Mouse (Mus musculus): ENCODE measurements around the gene Ascl2. TPM values are rescaled to one million over a fixed set of nuclear protein-coding genes. Genes with fewer than 3 reads are reported as not detected.

The Ascl2 gene
- polyA plus RNA-seq (2016; fragmentation: Nextera tagmentation; extraction: Ambion mirVana): 0.25 and 0.52 TPM in 2 replicates

- no peaks in the 10 kb centered on the region for H3K9me3 ChIP-seq
- peaks cover 86% of the 10 kb centered on the region for H3K27me3 ChIP-seq (replicated peaks; ENCODE audit: low read depth, poor library complexity, severe bottlenecking)
- H3K4me1 ChIP-seq: peaks cover 26% of the 10 kb centered on the region
- DNase-seq (ENCODE audit: low spot score): peak; percentile 69
- no peaks in the 10 kb centered on the region for H3K36me3 ChIP-seq (replicated peaks)
- no peak within 1 kb of the TSS for H3K27ac ChIP-seq (replicated peaks)
- peak within 1 kb of the TSS; percentile 58 for H3K4me3 ChIP-seq
- 2% methylated on average over 51 of the region's 51 CpGs for WGBS
Measured at GRCm38 (mm10) chr7:142968809-142969511, at the start of gene Ascl2. Gene Ascl2 (minus strand): TSS chr7:142969264.

DNA sequence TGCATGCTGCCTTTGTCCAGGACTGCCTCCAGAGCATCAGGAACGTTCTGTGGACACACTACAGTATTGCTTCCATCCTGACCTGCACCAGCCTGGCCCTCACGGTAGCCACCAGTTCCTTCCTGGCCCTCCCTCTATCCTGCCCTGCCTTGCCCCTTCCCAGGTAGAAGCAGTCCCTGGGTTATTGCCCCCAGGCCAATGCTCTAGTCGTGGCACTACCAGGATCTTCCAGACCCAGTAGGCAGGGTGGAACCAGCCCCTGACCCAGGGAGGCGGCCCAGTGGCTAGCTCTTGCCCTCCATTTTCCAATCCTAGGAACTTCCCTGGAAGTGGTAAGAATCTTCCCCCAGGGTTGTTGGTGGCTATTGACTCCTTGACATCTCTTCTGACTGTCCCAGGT is 48.1 kb upstream of the Ascl2 start:
- Histone ChIP-seq H3K4me1 (peaks cover 17% of the 10 kb centered on the region), H3K9me3 (no peaks in the 10 kb centered on the region), H3K4me3 (no peak overlapping the region), H3K27me3 (replicated peaks; ENCODE audit: low read depth, poor library complexity, severe bottlenecking) (no peaks in the 10 kb centered on the region), H3K27ac (replicated peaks) (no peak overlapping the region), H3K36me3 (replicated peaks) (no peaks in the 10 kb centered on the region)
- WGBS: 74% methylated on average over 4 of the region's 4 CpGs
- DNase-seq (ENCODE audit: low spot score): no peak

DNA sequence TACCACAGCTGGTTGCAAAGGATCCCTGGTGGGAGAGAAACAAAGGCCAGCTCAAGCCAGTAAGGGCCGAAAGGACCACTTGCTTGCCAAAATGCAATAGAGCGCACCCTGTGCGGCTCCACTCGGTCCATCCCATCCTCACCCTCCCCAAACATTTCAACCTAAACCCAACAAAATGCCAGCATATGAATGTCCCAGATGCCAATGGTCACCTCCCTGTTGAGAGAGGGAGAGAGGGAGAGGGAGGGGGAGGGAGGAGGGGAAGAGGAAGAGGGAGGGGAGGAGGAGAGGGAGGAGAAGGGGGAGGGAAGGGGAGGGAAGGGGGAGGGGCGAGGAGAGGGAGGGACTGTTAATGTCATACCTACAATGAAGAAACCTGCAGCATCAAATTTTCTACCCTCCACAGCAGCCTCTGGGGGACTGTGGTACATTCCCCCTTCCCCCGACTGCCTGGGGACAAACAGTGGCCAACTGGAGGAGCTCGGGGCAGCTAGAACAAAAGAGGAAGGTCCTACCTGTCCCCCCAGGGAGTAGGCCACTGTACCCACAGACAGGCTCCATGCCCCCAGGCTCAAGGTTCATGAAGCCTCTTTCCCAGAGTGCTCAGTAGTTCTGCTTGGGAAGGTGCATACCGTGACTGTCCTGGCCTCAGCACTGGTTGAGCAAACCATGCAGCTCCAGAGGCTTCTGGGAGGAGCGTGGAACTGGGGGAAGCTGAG is 47.5 kb upstream of the Ascl2 start:
- Histone ChIP-seq H3K27ac (replicated peaks) (no peak overlapping the region), H3K27me3 (replicated peaks; ENCODE audit: low read depth, poor library complexity, severe bottlenecking) (no peaks in the 10 kb centered on the region), H3K4me3 (no peak overlapping the region), H3K9me3 (no peaks in the 10 kb centered on the region), H3K36me3 (replicated peaks) (no peaks in the 10 kb centered on the region), H3K4me1 (peaks cover 17% of the 10 kb centered on the region)
- 47% methylated on average over 9 of the region's 9 CpGs for WGBS
- DNase-seq (ENCODE audit: low spot score): no peak

DNA sequence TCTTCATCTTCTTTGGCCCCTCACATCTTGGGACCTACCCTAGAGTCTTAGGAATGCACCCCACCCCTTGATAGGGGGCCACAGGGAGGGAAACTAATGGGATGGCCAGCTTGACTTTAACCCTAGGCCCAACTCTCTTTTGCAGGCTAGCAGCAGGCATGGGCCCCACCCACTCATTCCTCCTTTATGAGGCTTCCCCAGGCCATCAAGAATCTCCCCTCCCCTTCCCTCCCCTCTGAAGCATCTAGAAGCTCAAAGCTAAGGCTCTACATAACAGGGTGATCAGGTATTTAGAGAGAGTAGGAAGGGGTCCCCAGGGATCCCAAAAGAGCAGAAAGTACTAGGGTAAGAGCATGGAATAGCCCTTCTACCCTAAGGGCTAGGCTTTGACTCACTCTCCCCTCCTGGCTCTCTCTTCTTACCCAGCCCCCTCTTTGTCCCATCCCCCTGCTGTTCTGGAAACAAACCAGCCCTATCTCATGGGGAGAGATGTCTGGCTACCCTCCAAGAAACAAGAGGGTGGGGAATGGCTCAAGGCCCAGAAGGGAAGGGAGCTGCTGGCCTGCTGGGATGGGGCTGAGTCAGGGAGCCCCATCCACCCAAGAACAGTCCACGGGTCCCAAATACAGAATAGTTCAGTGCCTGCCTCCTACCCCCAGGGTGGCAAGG is 46.8 kb upstream of the Ascl2 start:
- 11% methylated on average over 1 of the region's 1 CpGs for WGBS
- H3K9me3 ChIP-seq: no peaks in the 10 kb centered on the region
- no peaks in the 10 kb centered on the region for H3K36me3 ChIP-seq (replicated peaks)
- H3K27me3 ChIP-seq (replicated peaks; ENCODE audit: low read depth, poor library complexity, severe bottlenecking): no peaks in the 10 kb centered on the region
- DNase-seq (ENCODE audit: low spot score): no peak
- H3K27ac ChIP-seq (replicated peaks): no peak overlapping the region
- H3K4me1 ChIP-seq: peaks cover 17% of the 10 kb centered on the region
- no peak overlapping the region for H3K4me3 ChIP-seq

DNA sequence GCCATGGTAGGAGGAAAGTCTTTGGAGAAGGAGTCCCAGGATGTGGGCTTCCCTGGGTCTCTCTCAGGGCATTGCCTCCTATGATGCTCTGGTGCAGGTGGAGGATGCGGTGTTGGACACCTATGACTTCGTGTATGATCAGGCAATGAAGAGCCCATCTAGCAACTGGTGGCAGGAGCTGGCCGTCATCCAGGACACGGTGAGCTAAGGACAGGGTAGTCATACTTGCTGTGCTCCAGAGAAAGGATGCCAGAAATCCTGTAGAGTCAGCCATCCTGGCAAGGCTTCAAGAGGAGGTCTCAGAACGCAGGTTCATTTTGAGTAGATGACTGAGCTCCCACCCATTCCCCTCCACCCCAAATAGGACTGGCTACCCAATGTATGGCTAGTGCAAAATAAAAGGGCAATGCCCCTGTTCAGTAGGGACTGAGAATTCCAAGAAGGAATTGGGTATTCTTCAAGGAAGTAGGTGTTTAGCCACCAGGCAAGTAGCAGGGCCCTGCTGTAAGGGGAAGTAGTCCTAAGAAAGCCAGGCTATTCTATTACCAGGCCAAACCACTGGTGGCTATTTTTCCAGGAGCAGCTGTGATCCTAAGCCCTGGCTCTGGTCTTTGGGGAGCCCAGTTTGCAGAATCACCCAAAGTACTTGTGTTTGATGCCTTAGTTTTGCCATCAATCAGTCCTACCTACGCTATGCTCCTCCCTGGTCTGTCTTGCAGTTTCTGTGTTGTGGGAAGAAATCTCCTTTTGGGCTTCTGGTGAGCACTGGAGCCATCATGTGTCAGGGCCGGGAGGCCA is 46.0 kb upstream of the Ascl2 start:
- Histone ChIP-seq H3K27ac (replicated peaks) (no peak overlapping the region), H3K4me1 (peaks cover 12% of the 10 kb centered on the region; the same call in 1 of the 2 replicates), H3K36me3 (replicated peaks) (no peaks in the 10 kb centered on the region), H3K27me3 (replicated peaks; ENCODE audit: low read depth, poor library complexity, severe bottlenecking) (no peaks in the 10 kb centered on the region), H3K9me3 (no peaks in the 10 kb centered on the region), H3K4me3 (no peak overlapping the region)
- no peak for DNase-seq (ENCODE audit: low spot score)
- WGBS: 84% methylated on average over 7 of the region's 7 CpGs

DNA sequence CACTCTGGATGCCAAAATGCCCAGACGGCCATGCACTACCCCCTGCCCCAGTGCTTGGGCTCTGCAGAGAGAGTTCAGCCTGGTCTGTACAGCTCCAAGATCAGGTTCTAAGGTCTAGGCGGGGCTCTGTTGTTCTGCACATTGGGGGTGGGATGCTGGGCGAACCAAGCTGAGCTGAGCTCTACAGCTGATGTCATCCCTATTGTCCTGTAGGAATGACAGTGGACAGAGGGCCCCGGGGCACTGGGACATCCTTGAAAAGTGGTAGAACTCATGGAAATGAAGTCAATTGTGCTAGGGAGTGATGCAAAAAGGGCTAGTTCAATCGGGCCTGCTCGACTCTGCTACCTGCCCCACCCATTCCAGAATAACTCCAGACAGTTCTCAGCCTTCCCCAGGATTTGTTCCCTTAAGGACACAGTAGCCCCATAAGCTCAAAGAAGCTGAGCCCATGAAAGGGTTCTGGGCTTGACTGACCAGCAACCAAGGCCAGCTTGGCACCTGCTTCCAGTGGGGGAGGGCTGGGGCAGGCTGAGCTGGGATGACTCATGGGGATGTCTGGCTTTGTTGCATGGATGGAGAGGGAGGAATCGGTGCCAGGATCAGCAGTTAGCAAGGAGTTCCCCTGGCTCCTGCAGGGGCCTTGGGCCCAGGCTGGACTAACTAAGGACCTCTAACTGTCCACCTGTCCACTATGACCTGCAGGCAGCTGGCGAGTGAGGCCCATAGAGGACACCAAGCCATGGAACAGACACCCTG is 44.5 kb upstream of the Ascl2 start:
- Histone ChIP-seq H3K27ac (replicated peaks) (0 out of 2 replicates have a peak overlapping the region, but pooled peaks have one; percentile 19), H3K36me3 (replicated peaks) (no peaks in the 10 kb centered on the region), H3K4me1 (peaks cover 27% of the 10 kb centered on the region), H3K4me3 (no peak overlapping the region), H3K27me3 (replicated peaks; ENCODE audit: low read depth, poor library complexity, severe bottlenecking) (no peaks in the 10 kb centered on the region), H3K9me3 (no peaks in the 10 kb centered on the region)
- WGBS: 73% methylated on average over 8 of the region's 8 CpGs
- DNase-seq (ENCODE audit: low spot score): no peak

GRCm38 (mm10) chr7:143012230-143012875 is 43.3 kb upstream of the Ascl2 start:
- H3K27ac ChIP-seq (replicated peaks): no peak overlapping the region
- no peak overlapping the region for H3K4me3 ChIP-seq
- H3K4me1 ChIP-seq: peaks cover 39% of the 10 kb centered on the region
- 92% methylated on average over 5 of the region's 5 CpGs for WGBS
- no peaks in the 10 kb centered on the region for H3K27me3 ChIP-seq (replicated peaks; ENCODE audit: low read depth, poor library complexity, severe bottlenecking)
- no peaks in the 10 kb centered on the region for H3K9me3 ChIP-seq
- no peaks in the 10 kb centered on the region for H3K36me3 ChIP-seq (replicated peaks)
- DNase-seq (ENCODE audit: low spot score): no peak

- no peak overlapping the region for H3K27ac ChIP-seq (replicated peaks)
- H3K4me1 ChIP-seq: peaks cover 39% of the 10 kb centered on the region
- DNase-seq (ENCODE audit: low spot score): no peak
- H3K27me3 ChIP-seq (replicated peaks; ENCODE audit: low read depth, poor library complexity, severe bottlenecking): no peaks in the 10 kb centered on the region
- no peaks in the 10 kb centered on the region for H3K9me3 ChIP-seq
- no peaks in the 10 kb centered on the region for H3K36me3 ChIP-seq (replicated peaks)
- WGBS: 71% methylated on average over 1 of the region's 1 CpGs
- H3K4me3 ChIP-seq: no peak overlapping the region
Measured at GRCm38 (mm10) chr7:143011226-143011625, 42.2 kb upstream of the Ascl2 start.

- no peaks in the 10 kb centered on the region for H3K9me3 ChIP-seq
- DNase-seq (ENCODE audit: low spot score): no peak
- peak overlapping the region; percentile 86; the same call in 1 of the 2 replicates for H3K27ac ChIP-seq (replicated peaks)
- H3K27me3 ChIP-seq (replicated peaks; ENCODE audit: low read depth, poor library complexity, severe bottlenecking): no peaks in the 10 kb centered on the region
- 89% methylated on average over 4 of the region's 4 CpGs for WGBS
- peaks cover 43% of the 10 kb centered on the region for H3K4me1 ChIP-seq
- H3K4me3 ChIP-seq: no peak overlapping the region
- H3K36me3 ChIP-seq (replicated peaks): no peaks in the 10 kb centered on the region
Measured at GRCm38 (mm10) chr7:143009996-143010395, 40.9 kb upstream of the Ascl2 start.

DNA sequence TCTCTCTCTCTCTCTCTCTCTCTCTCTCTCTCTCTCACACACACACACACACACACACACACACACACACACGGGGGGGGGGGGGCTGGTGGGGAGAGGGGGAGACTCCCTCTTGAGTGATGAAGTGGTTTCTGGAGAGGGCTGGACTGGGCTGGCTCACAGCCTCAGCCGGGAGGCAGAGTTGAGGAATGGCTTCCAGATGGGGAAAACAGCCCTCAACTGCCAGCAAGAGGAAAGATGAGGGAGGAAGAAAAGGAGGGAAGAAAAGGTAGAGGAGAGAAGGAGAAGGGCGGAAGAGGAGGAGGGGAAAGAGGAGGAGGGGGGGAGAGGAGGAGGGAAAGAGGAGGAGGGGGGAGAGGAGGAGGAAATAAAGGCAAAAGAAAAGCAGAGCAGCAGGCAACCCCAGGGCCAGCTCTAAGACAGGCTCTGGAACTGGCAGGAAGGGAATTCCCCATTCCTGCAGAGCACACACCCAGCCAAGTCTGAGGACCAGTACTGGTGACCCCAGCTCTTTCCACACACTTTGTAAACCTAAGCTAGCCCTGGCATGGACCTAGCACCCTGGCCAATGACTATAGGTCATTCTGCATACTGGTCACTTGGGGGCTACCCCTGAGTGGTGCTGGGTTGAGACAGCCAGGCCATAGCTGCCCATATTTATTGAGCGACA is 40.1 kb upstream of the Ascl2 start:
- Histone ChIP-seq H3K36me3 (replicated peaks) (no peaks in the 10 kb centered on the region), H3K4me3 (0 out of 2 replicates have a peak overlapping the region, but pooled peaks have one; percentile 0), H3K9me3 (no peaks in the 10 kb centered on the region), H3K27me3 (replicated peaks; ENCODE audit: low read depth, poor library complexity, severe bottlenecking) (no peaks in the 10 kb centered on the region), H3K27ac (replicated peaks) (peak overlapping the region; percentile 86), H3K4me1 (peaks cover 43% of the 10 kb centered on the region)
- WGBS: 42% methylated on average over 3 of the region's 4 CpGs
- DNase-seq (ENCODE audit: low spot score): peak; percentile 71

All from embryonic facial prominence, embryonic 10.5 days (tissue).